Mouse (Mus musculus) neutrophil, adult 59 days (primary cell): ENCODE data around the gene Hcrtr2. TPM values are rescaled to one million over a fixed set of nuclear protein-coding genes. Genes with fewer than 3 reads are reported as not detected.

Experiments used
- total RNA-seq, 2 experiments: library from RNA; stranded (reverse); gene quantifications; 1 replicate in 1 of 2; 2 replicates in 1 of 2; pipeline ENCODE4 v1.2.4; 2023

Hcrtr2 gene
- not detected for total RNA-seq

GRCm38 (mm10) chr9:76323756-76324155 is at the start of gene Hcrtr2:
Gene Hcrtr2 (minus strand): TSS chr9:76323856.

GRCm38 (mm10) chr9:76213557-76213956 is 110.1 kb downstream of the Hcrtr2 start, which contains the start of gene Gfral:
Gene Gfral (minus strand): TSS chr9:76213657.

Other genes starting within 250 kb of the Hcrtr2 start
- not detected for gene Gfral, start 110.2 kb downstream of the Hcrtr2 start, total RNA-seq
- gene Fam83b, start 243.3 kb upstream of the Hcrtr2 start, total RNA-seq, result not detected